Mouse (Mus musculus) gastrocnemius, adult 2 months (tissue): ENCODE results near the gene Mccc1. TPM values are rescaled to one million over a fixed set of nuclear protein-coding genes. Genes with fewer than 3 reads are reported as not detected.

Experiments
- DNase-seq: peaks from one replicate; pipeline ENCODE4 v3.0.0; 2022
- H3K27ac ChIP-seq: fragments of 200-600 bp; 2 replicates; pipeline ENCODE4 v1.8.1; 2022; ENCODE audit warnings: mild to moderate bottlenecking
- H3K4me3 ChIP-seq: fragments of 200-600 bp; 2 replicates; pipeline ENCODE4 v1.8.1; 2022; ENCODE audit warnings: mild to moderate bottlenecking, moderate library complexity
- CTCF ChIP-seq: fragments of 200-600 bp; IDR thresholded peaks from 2 replicates; pipeline ENCODE4 v1.8.1; 2022; ENCODE audit warnings: antibody characterized with exemption, mild to moderate bottlenecking, moderate library complexity
- intact Hi-C: fragments of 180-260 bp; cut with DNase I; formaldehyde crosslinking; loops from one replicate; pipeline ENCODE4 v1.15.1; 2025
- total RNA-seq, 2 experiments: library from RNA; stranded (reverse); gene quantifications; 2 replicates each; pipeline ENCODE4 v1.2.3; 2021

The Mccc1 gene
- total RNA-seq, 2 experiments from 2014 or later, result 32.7 to 41.8 TPM

GRCm38 (mm10) chr3:35962967-35963366 lies 37.5 kb downstream of the Mccc1 start:
- TF ChIP-seq CTCF, result peak; percentile 39
- intact Hi-C loops, result loop anchor here (10.0 kb wide), 1 partner anchor 158 kb away; no protein-coding TSS in a partner anchor
- no peak for DNase-seq
- Histone ChIP-seq H3K4me3 (no peak overlapping the region), H3K27ac (no peak overlapping the region)

GRCm38 (mm10) chr3:35957230-35957629 lies 43.2 kb downstream of the Mccc1 start:
- Histone ChIP-seq H3K27ac (no peak overlapping the region), H3K4me3 (no peak overlapping the region)
- intact Hi-C loops, result no loop called here
- TF ChIP-seq CTCF, result no peak
- DNase-seq, result no peak

- intact Hi-C loops, result no loop called here
- Histone ChIP-seq H3K4me3 (no peak overlapping the region), H3K27ac (no peak overlapping the region)
- no peak for TF ChIP-seq CTCF
- no peak for DNase-seq
Observed at GRCm38 (mm10) chr3:35954901-35955575, 45.4 kb downstream of the Mccc1 start.

- intact Hi-C loops, result no loop called here
- TF ChIP-seq CTCF, result no peak
- no peak overlapping the region for H3K4me3 ChIP-seq
- no peak overlapping the region for H3K27ac ChIP-seq
- no peak for DNase-seq
Observed at GRCm38 (mm10) chr3:35953816-35954215, 46.7 kb downstream of the Mccc1 start.

- intact Hi-C loops, result no loop called here
- Histone ChIP-seq H3K4me3 (no peak overlapping the region), H3K27ac (no peak overlapping the region)
- no peak for TF ChIP-seq CTCF
- DNase-seq, result no peak
Observed at GRCm38 (mm10) chr3:35953184-35953583, 47.3 kb downstream of the Mccc1 start.

GRCm38 (mm10) chr3:35948197-35948596 lies 52.3 kb downstream of the Mccc1 start:
- intact Hi-C loops, result no loop called here
- no peak for DNase-seq

GRCm38 (mm10) chr3:35940520-35941135 lies 59.9 kb downstream of the Mccc1 start:
- DNase-seq, result no peak

More at GRCm38 (mm10) chr3:35948197-35948596, 52.3 kb downstream of the Mccc1 start:
- no peak overlapping the region for H3K4me3 ChIP-seq
- TF ChIP-seq CTCF, result no peak
- no peak overlapping the region for H3K27ac ChIP-seq

GRCm38 (mm10) chr3:35940047-35940446 lies 60.4 kb downstream of the Mccc1 start:
- H3K27ac ChIP-seq, result no peak overlapping the region
- TF ChIP-seq CTCF, result no peak
- DNase-seq, result no peak
- intact Hi-C loops, result no loop called here
- H3K4me3 ChIP-seq, result no peak overlapping the region

More at GRCm38 (mm10) chr3:35940520-35941135, 59.9 kb downstream of the Mccc1 start:
- no peak for TF ChIP-seq CTCF
- no peak overlapping the region for H3K4me3 ChIP-seq
- intact Hi-C loops, result no loop called here
- H3K27ac ChIP-seq, result no peak overlapping the region

GRCm38 (mm10) chr3:35937345-35937744 lies 63.1 kb downstream of the Mccc1 start, which contains the start of gene Dcun1d1:
Gene Dcun1d1 (minus strand): TSS chr3:35937445.
- Histone ChIP-seq H3K27ac (no peak within 1 kb of the TSS), H3K4me3 (no peak within 1 kb of the TSS)
- TF ChIP-seq CTCF, result no peak
- DNase-seq, result no peak
- intact Hi-C loops, result no loop called here

GRCm38 (mm10) chr3:35933405-35933777 lies 67.1 kb downstream of the Mccc1 start:
- no peak for DNase-seq

GRCm38 (mm10) chr3:35932735-35933404 lies 67.6 kb downstream of the Mccc1 start:
- TF ChIP-seq CTCF, result no peak
- intact Hi-C loops, result loop anchor here (5.0 kb wide), 2 partner anchors 64 to 181 kb away; partner anchors contain the start of gene Atp11b
- peak overlapping the region; percentile 95 for H3K4me3 ChIP-seq
- peak overlapping the region; percentile 94 for H3K27ac ChIP-seq
- DNase-seq, result peak; percentile 92

More at GRCm38 (mm10) chr3:35933405-35933777, 67.1 kb downstream of the Mccc1 start:
- no peak for TF ChIP-seq CTCF
- Histone ChIP-seq H3K27ac (peak overlapping the region; percentile 94), H3K4me3 (peak overlapping the region; percentile 95)
- intact Hi-C loops, result loop anchor here (5.0 kb wide), 2 partner anchors 64 to 181 kb away; partner anchors contain the start of gene Atp11b

GRCm38 (mm10) chr3:35931896-35932727 lies 68.4 kb downstream of the Mccc1 start:
- peak overlapping the region; percentile 94 for H3K27ac ChIP-seq
- peak overlapping the region; percentile 95 for H3K4me3 ChIP-seq
- DNase-seq, result peak; percentile 79
- intact Hi-C loops, result loop anchor here (5.0 kb wide), 2 partner anchors 65 to 180 kb away; partner anchors contain the start of gene Atp11b
- TF ChIP-seq CTCF, result no peak
